1 mouse cellular context compared by ENCODE assay signal in genomic region chr4:33337999-33338398, GRCm38 (mm10).
TF ChIP-seq lines count a peak whose summit lies in the region.

No protein-coding gene starts in this region.

TF ChIP-seq in MEL, 35 proteins besides CTCF, POLR2A, EP300 and RAD21 (continued from another document):
- TF ChIP-seq ETS1 (IDR thresholded peaks at IDR 0.05; ENCODE audit: low read depth, low read length) (peak; percentile 28; the same call in 1 of the 2 replicates), TAL1 (IDR thresholded peaks at IDR 0.05; ENCODE audit: low read length) (no peak), ELF1 (IDR thresholded peaks at IDR 0.05; ENCODE audit: low read depth, low read length) (no peak), MAFK (IDR thresholded peaks at IDR 0.05; ENCODE audit: borderline replicate concordance, low read depth, low read length) (peak; percentile 47; the same call in 1 of the 2 replicates)
TF ChIP-seq in MEL: peak in this region for 2.
